ENCODE assay signal across 8 mouse cellular contexts in genomic region chr3:88296110-88296560, GRCm38 (mm10). TPM values are rescaled to one million over a fixed set of nuclear protein-coding genes. Genes with fewer than 3 reads are reported as not detected.
DNase-seq lines count a peak whose midpoint lies in the region; ATAC-seq and TF ChIP-seq lines count a peak whose summit lies in the region.

No protein-coding gene starts in this region.

- H3K27ac ChIP-seq in heart, embryonic 14.5 days (replicated peaks in 1 of 2; ENCODE audit: control insufficient read depth in 1 of 2, insufficient read depth in 1 of 2, low read depth in 2 of 2, low read length in 2 of 2), result peak overlapping the region; percentile 90 to 98
- H3K27ac ChIP-seq in forebrain, embryonic 10.5 days, result peak overlapping the region; percentile 96
- H3K27ac ChIP-seq in liver, embryonic 14.5 days, result peak overlapping the region; percentile 88

- H3K9me3 ChIP-seq in heart, embryonic 14.5 days (ENCODE audit: control insufficient read depth, low read length), result no peaks in the 10 kb centered on the region
- H3K9me3 ChIP-seq in E14TG2a.4 (ENCODE audit: low read length), result no peaks in the 10 kb centered on the region
- H3K9me3 ChIP-seq in forebrain, embryonic 10.5 days, result no peaks in the 10 kb centered on the region
- H3K9me3 ChIP-seq in liver, embryonic 14.5 days (ENCODE audit: control insufficient read depth, low read length), result no peaks in the 10 kb centered on the region

- intact Hi-C loops in heart, postnatal 25 days (cut with DNase I), result no loop called here

- peaks cover 26% of the 10 kb centered on the region for H3K36me3 ChIP-seq in heart, embryonic 14.5 days (ENCODE audit: control insufficient read depth, insufficient read depth, low read length)
- H3K36me3 ChIP-seq in E14TG2a.4 (ENCODE audit: insufficient read depth, low read length), result peaks cover 51% of the 10 kb centered on the region
- peaks cover 30% of the 10 kb centered on the region for H3K36me3 ChIP-seq in forebrain, embryonic 10.5 days (replicated peaks)
- H3K36me3 ChIP-seq in liver, embryonic 14.5 days (replicated peaks; ENCODE audit: control insufficient read depth, insufficient read depth, low read depth), result peaks cover 14% of the 10 kb centered on the region

- H3K27me3 ChIP-seq in heart, embryonic 14.5 days (ENCODE audit: control insufficient read depth, insufficient read depth, low read length), result no peaks in the 10 kb centered on the region
- no peaks in the 10 kb centered on the region for H3K27me3 ChIP-seq in E14TG2a.4 (ENCODE audit: insufficient read depth, low read length)
- H3K27me3 ChIP-seq in forebrain, embryonic 10.5 days (ENCODE audit: poor library complexity, severe bottlenecking), result no peaks in the 10 kb centered on the region
- H3K27me3 ChIP-seq in liver, embryonic 14.5 days (ENCODE audit: control insufficient read depth, insufficient read depth, low read length), result no peaks in the 10 kb centered on the region

- no peak for DNase-seq in heart, postnatal 25 days (ENCODE audit: low spot score)
- DNase-seq in forebrain, embryonic 10.5 days (ENCODE audit: extremely low spot score, low spot score), result no peak
- peak in 2 of 3 experiments; percentile 24 to 43 for DNase-seq in liver, embryonic 14.5 days (ENCODE audit: low read depth in 3 of 3, low spot score in 3 of 3)
- no peak for DNase-seq in urinary bladder, postnatal 10 days (ENCODE audit: low spot score)
- no peak for DNase-seq in gastrocnemius, postnatal 4 days (ENCODE audit: low spot score in 2 of 2)
- DNase-seq in adrenal gland, postnatal 36 days, result no peak

- H3K4me2 ChIP-seq in heart, embryonic 14.5 days (ENCODE audit: low read length), result peak overlapping the region; percentile 80
- H3K4me2 ChIP-seq in liver, embryonic 14.5 days (ENCODE audit: low read depth), result peak overlapping the region; percentile 96

- TF ChIP-seq CTCF in E14TG2a.4 (conservative IDR thresholded peaks at IDR 0.05; ENCODE audit: low read length), result no peak
- TF ChIP-seq CTCF in liver, embryonic 14.5 days (IDR thresholded peaks at IDR 0.05; ENCODE audit: low read depth), result no peak

- WGBS in heart, embryonic 14.5 days, result 1% methylated on average over 12 of the region's 12 CpGs
- WGBS in forebrain, embryonic 10.5 days, result 1% methylated on average over 12 of the region's 12 CpGs
- under 1% methylated on average over 12 of the region's 12 CpGs for WGBS in liver, embryonic 14.5 days (ENCODE audit: insufficient replicate concordance)

- no peak for TF ChIP-seq EP300 in liver, embryonic 14.5 days (IDR thresholded peaks at IDR 0.05; ENCODE audit: low read depth)

- H3K9ac ChIP-seq in heart, embryonic 14.5 days (ENCODE audit: low read length), result peak overlapping the region; percentile 76
- peak overlapping the region; percentile 76 for H3K9ac ChIP-seq in liver, embryonic 14.5 days (replicated peaks)

- peaks cover 2 to 17% of the 10 kb centered on the region in 2 experiments; a peak in 2 of 4 replicates for H3K4me1 ChIP-seq in heart, embryonic 14.5 days (ENCODE audit: control insufficient read depth in 2 of 2, insufficient read depth in 2 of 2, low read length in 2 of 2)
- peaks cover 68% of the 10 kb centered on the region for H3K4me1 ChIP-seq in E14TG2a.4 (replicated peaks; ENCODE audit: low read depth, low read length)
- H3K4me1 ChIP-seq in forebrain, embryonic 10.5 days, result peaks cover 28% of the 10 kb centered on the region
- peaks cover 14 to 24% of the 10 kb centered on the region in 2 experiments for H3K4me1 ChIP-seq in liver, embryonic 14.5 days (replicated peaks; ENCODE audit: control insufficient read depth in 2 of 2, insufficient read depth in 2 of 2, low read length in 1 of 2)

- peak overlapping the region; percentile 70 to 79 for H3K4me3 ChIP-seq in heart, embryonic 14.5 days (ENCODE audit: control insufficient read depth in 1 of 2, insufficient read depth in 1 of 2, low read depth in 1 of 2, low read length in 2 of 2)
- H3K4me3 ChIP-seq in E14TG2a.4 (replicated peaks; ENCODE audit: low read length), result peak overlapping the region; percentile 98
- peak overlapping the region; percentile 84 for H3K4me3 ChIP-seq in forebrain, embryonic 10.5 days
- H3K4me3 ChIP-seq in liver, embryonic 14.5 days (ENCODE audit: insufficient read depth in 1 of 2, low read depth in 2 of 2, low read length in 2 of 2), result peak overlapping the region; percentile 71 to 72

- ATAC-seq in heart, embryonic 14.5 days (ENCODE audit: insufficient number of reproducible peaks, insufficient read depth, low FRiP score, low read depth), result no peak
- ATAC-seq in liver, embryonic 14.5 days (ENCODE audit: insufficient read depth), result no peak

RNA-seq across cellular contexts. Expression of gene Tsacc, which starts 0.7 kb away (rescaled TPM):
- 12.2 and 14.4 TPM in 2 replicates for polyA plus RNA-seq in heart, embryonic 14.5 days (2014; fragmentation: Nextera tagmentation; extraction: Ambion mirVana)
- 1 to 10 TPM; 4.8 to 5.4 TPM for total RNA-seq in heart, postnatal 25 days (2021)
- polyA plus RNA-seq in forebrain, embryonic 10.5 days (2016; fragmentation: Nextera tagmentation; extraction: Ambion mirVana), result 14.3 TPM in 2 replicates
- polyA plus RNA-seq in liver, embryonic 14.5 days (2012; rRNA removed), result 2.3 and 2.5 TPM in 2 replicates
- polyA plus RNA-seq in liver, embryonic 14.5 days (2014; fragmentation: Nextera tagmentation; extraction: Ambion mirVana), result 3.7 and 4.6 TPM in 2 replicates
- total RNA-seq in gastrocnemius, postnatal 4 days (2021), result 10 to 100 TPM; 10.9 to 12.5 TPM
- total RNA-seq in adrenal gland, postnatal 36 days (2021), result 1 to 10 TPM; 6.9 to 8.0 TPM

RNA-seq across cellular contexts. Expression of gene Cct3, which starts 0.8 kb away (rescaled TPM):
- 386 and 393 TPM in 2 replicates for polyA plus RNA-seq in heart, embryonic 14.5 days (2014; fragmentation: Nextera tagmentation; extraction: Ambion mirVana)
- 100 to 1,000 TPM; 184 to 199 TPM for total RNA-seq in heart, postnatal 25 days (2021)
- polyA plus RNA-seq in forebrain, embryonic 10.5 days (2016; fragmentation: Nextera tagmentation; extraction: Ambion mirVana), result 874 and 908 TPM in 2 replicates
- 121 and 179 TPM in 2 replicates for polyA plus RNA-seq in liver, embryonic 14.5 days (2012; rRNA removed)
- 269 and 292 TPM in 2 replicates for polyA plus RNA-seq in liver, embryonic 14.5 days (2014; fragmentation: Nextera tagmentation; extraction: Ambion mirVana)
- 100 to 1,000 TPM; 231 to 248 TPM for total RNA-seq in gastrocnemius, postnatal 4 days (2021)
- 100 to 1,000 TPM; 301 to 387 TPM for total RNA-seq in adrenal gland, postnatal 36 days (2021)

RNA-seq across cellular contexts. Expression of gene Gm38392, which starts 9.1 kb away (rescaled TPM):
- 0.23 TPM in 1 of 2 replicates, not detected in the other for polyA plus RNA-seq in heart, embryonic 14.5 days (2014; fragmentation: Nextera tagmentation; extraction: Ambion mirVana)
- total RNA-seq in heart, postnatal 25 days (2021), result under 1 TPM in 1 of 2 experiments, not detected in 1; 0.22 TPM
- polyA plus RNA-seq in forebrain, embryonic 10.5 days (2016; fragmentation: Nextera tagmentation; extraction: Ambion mirVana), result 0.14 TPM in 1 of 2 replicates, not detected in the other
- not detected in 2 replicates for polyA plus RNA-seq in liver, embryonic 14.5 days (2012; rRNA removed)
- not detected in 2 replicates for polyA plus RNA-seq in liver, embryonic 14.5 days (2014; fragmentation: Nextera tagmentation; extraction: Ambion mirVana)
- total RNA-seq in gastrocnemius, postnatal 4 days (2021), result under 1 TPM; 0.26 to 0.59 TPM
- total RNA-seq in adrenal gland, postnatal 36 days (2021), result 1 to 10 TPM in 1 of 2 experiments, under 1 TPM in 1; 0.99 to 1.5 TPM

RNA-seq across cellular contexts. Expression of gene Glmp, which starts 28.7 kb away (rescaled TPM):
- 98.1 and 126 TPM in 2 replicates for polyA plus RNA-seq in heart, embryonic 14.5 days (2014; fragmentation: Nextera tagmentation; extraction: Ambion mirVana)
- 10 to 100 TPM; 71.9 to 79.7 TPM for total RNA-seq in heart, postnatal 25 days (2021)
- polyA plus RNA-seq in forebrain, embryonic 10.5 days (2016; fragmentation: Nextera tagmentation; extraction: Ambion mirVana), result 114 and 124 TPM in 2 replicates
- polyA plus RNA-seq in liver, embryonic 14.5 days (2012; rRNA removed), result 29.2 and 31.1 TPM in 2 replicates
- polyA plus RNA-seq in liver, embryonic 14.5 days (2014; fragmentation: Nextera tagmentation; extraction: Ambion mirVana), result 51.6 and 52.4 TPM in 2 replicates
- total RNA-seq in gastrocnemius, postnatal 4 days (2021), result 10 to 100 TPM; 64.8 to 76.3 TPM
- 100 to 1,000 TPM; 199 to 231 TPM for total RNA-seq in adrenal gland, postnatal 36 days (2021)

RNA-seq across cellular contexts. Expression of gene Tmem79, which starts 39.8 kb away (rescaled TPM):
- polyA plus RNA-seq in heart, embryonic 14.5 days (2014; fragmentation: Nextera tagmentation; extraction: Ambion mirVana), result 1.1 TPM in 2 replicates
- 1 to 10 TPM; 1.8 to 2.2 TPM for total RNA-seq in heart, postnatal 25 days (2021)
- 2.7 and 3.3 TPM in 2 replicates for polyA plus RNA-seq in forebrain, embryonic 10.5 days (2016; fragmentation: Nextera tagmentation; extraction: Ambion mirVana)
- polyA plus RNA-seq in liver, embryonic 14.5 days (2012; rRNA removed), result 0.70 and 0.92 TPM in 2 replicates
- 0.92 and 1.0 TPM in 2 replicates for polyA plus RNA-seq in liver, embryonic 14.5 days (2014; fragmentation: Nextera tagmentation; extraction: Ambion mirVana)
- 1 to 10 TPM; 2.2 to 2.3 TPM for total RNA-seq in gastrocnemius, postnatal 4 days (2021)
- total RNA-seq in adrenal gland, postnatal 36 days (2021), result 10 to 100 TPM in 1 of 2 experiments, 1 to 10 TPM in 1; 9.8 to 13.9 TPM

Comparison
In these comparisons a context has a peak if more than half of its experiments do, and no peak if none do; other contexts are left out.
1. DNase-seq: peak in liver, embryonic 14.5 days (2 of 3); none in heart, postnatal 25 days (single experiment), forebrain, embryonic 10.5 days (single experiment), urinary bladder, postnatal 10 days (single experiment), gastrocnemius, postnatal 4 days (0 of 2) and adrenal gland, postnatal 36 days (0 of 2).
2. Peak in every context shown above with its lines, with median percentiles within 50 percentile points of each other: H3K27ac ChIP-seq and H3K4me3 ChIP-seq.